Mouse (Mus musculus) ovary, postnatal 14 days (tissue): ENCODE measurements around the gene Cst3.

Source experiments
- DNase-seq: peaks from one replicate; pipeline ENCODE4 v3.0.0; 2022; ENCODE audit warnings: low spot score

Cst3 gene

GRCm38 (mm10) chr2:148856630-148857400 is 18.7 kb downstream of the Cst3 start:
- no peak for DNase-seq

GRCm38 (mm10) chr2:148851116-148851906 is 24.2 kb downstream of the Cst3 start:
- peak; percentile 68 for DNase-seq

- no peak for DNase-seq
Measured at GRCm38 (mm10) chr2:148839224-148839623, 36.3 kb downstream of the Cst3 start.

GRCm38 (mm10) chr2:148838075-148838777 is 37.3 kb downstream of the Cst3 start:
- no peak for DNase-seq

GRCm38 (mm10) chr2:148834912-148835311 is 40.6 kb downstream of the Cst3 start, which contains the start of gene Cst9:
TSS of gene Cst9 (plus strand) at chr2:148835147.
- DNase-seq: no peak

- no peak for DNase-seq
Measured at GRCm38 (mm10) chr2:148825986-148826385, 49.5 kb downstream of the Cst3 start.
